Mouse (Mus musculus): ENCODE data around the gene Col4a3bp. TPM values are rescaled to one million over a fixed set of nuclear protein-coding genes. Genes with fewer than 3 reads are reported as not detected.

Gene Col4a3bp
- polyA plus RNA-seq, 1 experiment from 2014 or later, result 10.1 TPM

DNA sequence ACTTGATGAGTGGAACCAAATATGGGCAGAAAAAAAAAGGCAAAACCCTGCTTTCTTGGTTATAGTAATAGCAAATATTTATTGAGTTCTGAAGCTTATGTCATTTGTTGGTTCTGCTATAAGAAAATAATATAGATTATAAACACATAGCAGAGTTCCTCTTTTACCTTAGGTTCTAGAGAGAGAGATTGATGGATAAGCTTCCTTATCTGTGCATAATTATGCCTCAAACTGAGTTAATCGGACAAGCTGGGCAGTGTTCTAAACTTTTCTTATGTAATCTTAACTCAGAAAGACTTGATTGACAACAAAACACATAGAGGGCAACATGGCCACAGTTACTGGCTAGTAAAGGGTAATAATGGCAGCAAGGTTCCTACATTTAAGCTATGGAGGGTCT lies 4.8 kb downstream of the Col4a3bp start:
- Histone ChIP-seq H3K27ac (ENCODE audit: low read depth, low read length) (no peak overlapping the region), H3K4me2 (no peak overlapping the region), H3K27me3 (ENCODE audit: control insufficient read depth, insufficient read depth, low read length) (no peaks in the 10 kb centered on the region), H3K4me1 (ENCODE audit: control insufficient read depth, insufficient read depth, low read length) (peaks cover 3% of the 10 kb centered on the region; the same call in 1 of the 2 replicates), H3K4me3 (ENCODE audit: low read depth, low read length) (no peak overlapping the region), H3K9ac (ENCODE audit: low read depth, low read length) (no peak overlapping the region), H3K9me3 (replicated peaks; ENCODE audit: control insufficient read depth, low read length) (no peaks in the 10 kb centered on the region), H3K36me3 (ENCODE audit: control insufficient read depth, insufficient read depth, low read length) (no peaks in the 10 kb centered on the region)
- 69% methylated on average over 1 of the region's 1 CpGs for WGBS (ENCODE audit: insufficient replicate concordance)
- ATAC-seq (replicated peaks; ENCODE audit: insufficient number of reproducible peaks, low FRiP score, low TSS enrichment), result no peak

GRCm38 (mm10) chr13:96547941-96548340 lies 5.5 kb downstream of the Col4a3bp start:
- WGBS (ENCODE audit: insufficient replicate concordance), result 75% methylated on average over 4 of the region's 4 CpGs
- Histone ChIP-seq H3K9me3 (replicated peaks; ENCODE audit: control insufficient read depth, low read length) (no peaks in the 10 kb centered on the region), H3K4me1 (ENCODE audit: control insufficient read depth, insufficient read depth, low read length) (peaks cover 3% of the 10 kb centered on the region; the same call in 1 of the 2 replicates)

DNA sequence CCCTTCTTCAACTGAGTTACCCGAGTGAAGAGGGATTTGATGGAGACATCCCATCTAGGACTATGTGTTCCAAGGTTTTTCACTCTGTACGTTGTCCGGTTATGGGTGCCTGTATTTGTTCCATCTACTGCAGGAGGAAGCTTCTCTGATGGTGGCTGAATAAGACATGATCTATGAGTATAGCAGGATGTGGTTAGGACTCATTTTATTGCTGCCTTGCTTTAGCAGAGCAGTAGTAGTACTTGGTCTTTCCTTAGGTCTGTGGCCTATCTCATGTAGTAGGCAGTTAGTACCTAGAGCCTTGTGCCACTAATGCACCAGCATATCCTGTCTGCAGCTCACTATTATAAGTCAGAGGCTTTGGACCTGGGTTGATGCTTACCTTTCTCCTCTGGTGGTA lies 12.7 kb downstream of the Col4a3bp start:
- H3K27me3 ChIP-seq (ENCODE audit: control insufficient read depth, insufficient read depth, low read length), result no peaks in the 10 kb centered on the region
- H3K9ac ChIP-seq (ENCODE audit: low read depth, low read length), result no peak overlapping the region
- no peaks in the 10 kb centered on the region for H3K36me3 ChIP-seq (ENCODE audit: control insufficient read depth, insufficient read depth, low read length)
- no peak overlapping the region for H3K4me2 ChIP-seq
- H3K4me3 ChIP-seq (ENCODE audit: low read depth, low read length), result no peak overlapping the region
- no peak overlapping the region for H3K27ac ChIP-seq (ENCODE audit: low read depth, low read length)
- no peak for ATAC-seq (replicated peaks; ENCODE audit: insufficient number of reproducible peaks, low FRiP score, low TSS enrichment)
- no peaks in the 10 kb centered on the region for H3K4me1 ChIP-seq (ENCODE audit: control insufficient read depth, insufficient read depth, low read length)
- WGBS (ENCODE audit: insufficient replicate concordance), result 89% methylated on average over 3 of the region's 3 CpGs
- no peaks in the 10 kb centered on the region for H3K9me3 ChIP-seq (replicated peaks; ENCODE audit: control insufficient read depth, low read length)

More at GRCm38 (mm10) chr13:96547941-96548340, 5.5 kb downstream of the Col4a3bp start:
- H3K27me3 ChIP-seq (ENCODE audit: control insufficient read depth, insufficient read depth, low read length), result no peaks in the 10 kb centered on the region
- no peak for ATAC-seq (replicated peaks; ENCODE audit: insufficient number of reproducible peaks, low FRiP score, low TSS enrichment)
- no peak overlapping the region for H3K9ac ChIP-seq (ENCODE audit: low read depth, low read length)
- H3K27ac ChIP-seq (ENCODE audit: low read depth, low read length), result no peak overlapping the region
- no peak overlapping the region for H3K4me3 ChIP-seq (ENCODE audit: low read depth, low read length)
- H3K36me3 ChIP-seq (ENCODE audit: control insufficient read depth, insufficient read depth, low read length), result no peaks in the 10 kb centered on the region
- no peak overlapping the region for H3K4me2 ChIP-seq

DNA sequence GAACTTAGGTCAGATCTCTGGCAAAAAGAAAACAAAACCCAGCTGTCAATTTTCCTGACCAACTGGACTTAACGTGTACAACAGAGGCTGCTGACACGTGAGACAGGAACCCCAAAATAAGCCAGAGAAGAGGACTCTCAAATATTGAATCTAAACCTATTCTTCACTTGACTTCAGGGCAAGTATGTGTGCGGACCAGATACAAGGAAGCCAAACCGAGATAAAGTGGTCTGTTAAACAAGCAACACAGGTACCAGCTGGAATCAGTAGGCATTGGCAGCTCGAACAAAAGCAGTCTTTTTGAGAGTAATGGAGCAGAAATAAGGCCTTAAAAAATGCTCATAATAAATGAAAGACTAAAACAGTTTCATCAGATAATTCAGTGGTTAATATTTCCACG lies 25.6 kb downstream of the Col4a3bp start:
- H3K27me3 ChIP-seq (ENCODE audit: control insufficient read depth, insufficient read depth, low read length), result no peaks in the 10 kb centered on the region
- H3K27ac ChIP-seq (ENCODE audit: low read depth, low read length), result no peak overlapping the region
- H3K4me3 ChIP-seq (ENCODE audit: low read depth, low read length), result no peak overlapping the region
- no peaks in the 10 kb centered on the region for H3K9me3 ChIP-seq (replicated peaks; ENCODE audit: control insufficient read depth, low read length)
- H3K4me1 ChIP-seq (ENCODE audit: control insufficient read depth, insufficient read depth, low read length), result no peaks in the 10 kb centered on the region; the same call in 1 of the 2 replicates
- no peak overlapping the region for H3K4me2 ChIP-seq
- no peak for ATAC-seq (replicated peaks; ENCODE audit: insufficient number of reproducible peaks, low FRiP score, low TSS enrichment)
- WGBS (ENCODE audit: insufficient replicate concordance), result 75% methylated on average over 6 of the region's 6 CpGs
- no peak overlapping the region for H3K9ac ChIP-seq (ENCODE audit: low read depth, low read length)
- H3K36me3 ChIP-seq (ENCODE audit: control insufficient read depth, insufficient read depth, low read length), result no peaks in the 10 kb centered on the region

GRCm38 (mm10) chr13:96570313-96571015 lies 28.0 kb downstream of the Col4a3bp start:
- Histone ChIP-seq H3K27ac (ENCODE audit: low read depth, low read length) (no peak overlapping the region), H3K9ac (ENCODE audit: low read depth, low read length) (no peak overlapping the region), H3K9me3 (replicated peaks; ENCODE audit: control insufficient read depth, low read length) (no peaks in the 10 kb centered on the region), H3K27me3 (ENCODE audit: control insufficient read depth, insufficient read depth, low read length) (no peaks in the 10 kb centered on the region), H3K4me2 (no peak overlapping the region), H3K4me1 (ENCODE audit: control insufficient read depth, insufficient read depth, low read length) (no peaks in the 10 kb centered on the region; the same call in 1 of the 2 replicates), H3K4me3 (ENCODE audit: low read depth, low read length) (no peak overlapping the region), H3K36me3 (ENCODE audit: control insufficient read depth, insufficient read depth, low read length) (no peaks in the 10 kb centered on the region)
- WGBS (ENCODE audit: insufficient replicate concordance), result 66% methylated on average over 10 of the region's 10 CpGs
- no peak for ATAC-seq (replicated peaks; ENCODE audit: insufficient number of reproducible peaks, low FRiP score, low TSS enrichment)

GRCm38 (mm10) chr13:96571016-96571361 lies 28.6 kb downstream of the Col4a3bp start:
- Histone ChIP-seq H3K9me3 (replicated peaks; ENCODE audit: control insufficient read depth, low read length) (no peaks in the 10 kb centered on the region), H3K4me1 (ENCODE audit: control insufficient read depth, insufficient read depth, low read length) (no peaks in the 10 kb centered on the region; the same call in 1 of the 2 replicates), H3K27ac (ENCODE audit: low read depth, low read length) (no peak overlapping the region), H3K27me3 (ENCODE audit: control insufficient read depth, insufficient read depth, low read length) (no peaks in the 10 kb centered on the region), H3K4me2 (no peak overlapping the region), H3K9ac (ENCODE audit: low read depth, low read length) (no peak overlapping the region), H3K4me3 (ENCODE audit: low read depth, low read length) (no peak overlapping the region), H3K36me3 (ENCODE audit: control insufficient read depth, insufficient read depth, low read length) (no peaks in the 10 kb centered on the region)
- no peak for ATAC-seq (replicated peaks; ENCODE audit: insufficient number of reproducible peaks, low FRiP score, low TSS enrichment)
- 80% methylated on average over 6 of the region's 6 CpGs for WGBS (ENCODE audit: insufficient replicate concordance)

DNA sequence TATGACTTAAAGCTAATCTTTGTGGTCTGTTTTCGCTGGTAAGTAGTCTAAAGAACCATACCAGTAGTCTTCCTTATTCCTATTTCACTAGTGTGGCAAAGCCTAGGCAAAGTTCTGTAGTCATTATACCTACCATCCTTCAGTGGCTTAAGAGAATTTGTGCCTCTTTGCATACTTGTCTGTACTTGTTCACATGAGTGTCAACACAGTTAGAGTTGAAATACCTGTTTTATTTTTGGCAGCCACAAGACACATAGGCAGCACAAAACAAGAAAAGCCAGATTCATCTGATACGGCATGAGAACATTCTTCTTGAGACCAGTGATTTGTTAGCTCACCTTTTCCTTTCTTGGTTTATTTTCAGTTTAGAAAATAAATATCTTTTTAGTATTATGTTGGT lies 31.8 kb downstream of the Col4a3bp start:
- Histone ChIP-seq H3K27ac (ENCODE audit: low read depth, low read length) (no peak overlapping the region), H3K4me3 (ENCODE audit: low read depth, low read length) (no peak overlapping the region), H3K36me3 (ENCODE audit: control insufficient read depth, insufficient read depth, low read length) (no peaks in the 10 kb centered on the region), H3K27me3 (ENCODE audit: control insufficient read depth, insufficient read depth, low read length) (no peaks in the 10 kb centered on the region), H3K4me2 (no peak overlapping the region), H3K4me1 (ENCODE audit: control insufficient read depth, insufficient read depth, low read length) (no peaks in the 10 kb centered on the region; the same call in 1 of the 2 replicates), H3K9me3 (replicated peaks; ENCODE audit: control insufficient read depth, low read length) (no peaks in the 10 kb centered on the region), H3K9ac (ENCODE audit: low read depth, low read length) (no peak overlapping the region)
- WGBS (ENCODE audit: insufficient replicate concordance), result 76% methylated on average over 2 of the region's 2 CpGs
- no peak for ATAC-seq (replicated peaks; ENCODE audit: insufficient number of reproducible peaks, low FRiP score, low TSS enrichment)

DNA sequence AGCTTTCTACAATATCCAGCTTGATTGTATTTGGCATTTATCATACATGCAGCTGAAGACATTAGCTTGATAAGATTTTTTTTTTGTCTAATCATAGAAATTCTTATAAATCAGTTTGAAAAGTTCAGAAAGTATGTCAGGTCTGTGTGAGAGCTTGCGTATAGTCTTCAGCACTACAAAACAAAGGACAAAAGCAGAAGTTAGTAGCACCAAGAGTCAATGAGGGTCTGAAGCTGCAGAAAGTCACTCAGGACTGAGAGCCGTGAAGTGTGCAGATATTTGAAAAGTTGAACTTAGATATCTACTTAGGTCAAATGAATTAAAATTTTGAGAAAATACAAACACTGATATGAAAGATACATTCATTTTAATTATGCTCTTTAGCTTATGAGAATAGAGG lies 36.7 kb downstream of the Col4a3bp start:
- Histone ChIP-seq H3K27ac (ENCODE audit: low read depth, low read length) (no peak overlapping the region), H3K9ac (ENCODE audit: low read depth, low read length) (no peak overlapping the region), H3K27me3 (ENCODE audit: control insufficient read depth, insufficient read depth, low read length) (no peaks in the 10 kb centered on the region), H3K36me3 (ENCODE audit: control insufficient read depth, insufficient read depth, low read length) (no peaks in the 10 kb centered on the region), H3K9me3 (replicated peaks; ENCODE audit: control insufficient read depth, low read length) (no peaks in the 10 kb centered on the region), H3K4me3 (ENCODE audit: low read depth, low read length) (no peak overlapping the region), H3K4me2 (no peak overlapping the region), H3K4me1 (ENCODE audit: control insufficient read depth, insufficient read depth, low read length) (no peaks in the 10 kb centered on the region)
- 90% methylated on average over 2 of the region's 2 CpGs for WGBS (ENCODE audit: insufficient replicate concordance)
- no peak for ATAC-seq (replicated peaks; ENCODE audit: insufficient number of reproducible peaks, low FRiP score, low TSS enrichment)

- ATAC-seq (replicated peaks; ENCODE audit: insufficient number of reproducible peaks, low FRiP score, low TSS enrichment), result no peak
- WGBS (ENCODE audit: insufficient replicate concordance), result 91% methylated on average over 1 of the region's 1 CpGs
- no peak overlapping the region for H3K4me2 ChIP-seq
- H3K4me3 ChIP-seq (ENCODE audit: low read depth, low read length), result no peak overlapping the region
- H3K27ac ChIP-seq (ENCODE audit: low read depth, low read length), result no peak overlapping the region
- no peaks in the 10 kb centered on the region for H3K9me3 ChIP-seq (replicated peaks; ENCODE audit: control insufficient read depth, low read length)
- no peaks in the 10 kb centered on the region for H3K36me3 ChIP-seq (ENCODE audit: control insufficient read depth, insufficient read depth, low read length)
- H3K9ac ChIP-seq (ENCODE audit: low read depth, low read length), result no peak overlapping the region
- no peaks in the 10 kb centered on the region for H3K4me1 ChIP-seq (ENCODE audit: control insufficient read depth, insufficient read depth, low read length)
- no peaks in the 10 kb centered on the region for H3K27me3 ChIP-seq (ENCODE audit: control insufficient read depth, insufficient read depth, low read length)
Observed at GRCm38 (mm10) chr13:96579979-96580378, 37.6 kb downstream of the Col4a3bp start.
